Mouse (Mus musculus) kidney, adult 2 months (tissue): ENCODE results near the gene Ubxn10. TPM values are rescaled to one million over a fixed set of nuclear protein-coding genes. Genes with fewer than 3 reads are reported as not detected.

Experiments
- DNase-seq: peaks from one replicate; pipeline ENCODE4 v3.0.0; 2021
- H3K27ac ChIP-seq: fragments of 200-500 bp; 2 replicates; pipeline ENCODE4 v1.5.1; 2012; ENCODE audit warnings: low read depth, low read length, control low read depth, inconsistent platforms; ENCODE audit not compliant: insufficient read depth
- H3K27me3 ChIP-seq: fragments of 200-500 bp; replicated peaks from 2 replicates; pipeline ENCODE4 v1.6.1; 2012; ENCODE audit warnings: mild to moderate bottlenecking, moderate library complexity, low read length, inconsistent platforms; ENCODE audit not compliant: control insufficient read depth, insufficient read depth
- H3K36me3 ChIP-seq: fragments of 200-500 bp; 2 replicates; pipeline ENCODE4 v1.6.1; 2012; ENCODE audit warnings: mild to moderate bottlenecking, moderate library complexity, low read length, inconsistent platforms; ENCODE audit not compliant: control insufficient read depth, insufficient read depth
- H3K4me1 ChIP-seq: fragments of 200-500 bp; 2 replicates; pipeline ENCODE4 v1.6.1; 2011; ENCODE audit warnings: low read length; ENCODE audit not compliant: control insufficient read depth, insufficient read depth
- H3K4me3 ChIP-seq: fragments of 200-500 bp; 2 replicates; pipeline ENCODE4 v1.5.1; 2011; ENCODE audit warnings: mild to moderate bottlenecking, low read depth, low read length, control low read depth; ENCODE audit not compliant: insufficient read depth
- CTCF ChIP-seq: fragments of 200-500 bp; conservative IDR thresholded peaks from 2 replicates; pipeline ENCODE4 v1.5.1; 2011; ENCODE audit warnings: low read depth, mild to moderate bottlenecking, control low read depth, low read length, moderate library complexity, mixed read lengths; ENCODE audit not compliant: insufficient read depth, insufficient read length
- POLR2A ChIP-seq: fragments of 200-500 bp; IDR thresholded peaks from one replicate; pipeline ENCODE4 v1.6.1; 2011; ENCODE audit warnings: low read depth, low read length, control low read depth
- WGBS: fragments of 180-500 bp; shearing (Covaris S2); methylation state at CpG from one replicate; pipeline ENCODE4 v1.1.7; 2018; 5-methylcytosine and 5-hydroxymethylcytosine counted together
- polyA plus RNA-seq: library from polyadenylated mRNA; depleted of rRNA; stranded (reverse); fragments of >200 nt; gene quantifications from 2 replicates; pipeline ENCODE4 v1.2.3, GENCODE M21; 2012

Gene Ubxn10
- polyA plus RNA-seq, 1 experiment = 5.6 TPM

DNA sequence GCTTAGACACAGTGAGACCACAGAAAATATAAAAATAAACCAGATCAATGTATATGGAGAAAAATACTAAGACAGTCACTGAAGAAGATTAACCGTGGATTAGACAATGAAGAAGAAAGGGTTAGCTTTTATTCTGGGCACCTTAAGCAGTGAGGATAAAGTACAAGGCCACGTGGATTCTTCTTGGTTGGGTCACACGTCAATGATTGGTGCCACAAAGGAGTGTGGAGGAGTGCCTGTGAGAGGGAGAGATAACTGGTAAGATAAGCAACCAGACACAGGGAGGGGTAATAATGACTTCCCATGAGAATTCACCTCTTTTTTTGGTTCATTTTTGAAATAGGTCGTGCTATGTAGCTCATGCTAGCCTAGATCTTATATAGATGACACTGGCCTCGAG is 35.4 kb upstream of the Ubxn10 start:
- Histone ChIP-seq H3K4me3 (no peak overlapping the region), H3K4me1 (peaks cover 3% of the 10 kb centered on the region; the same call in 1 of the 2 replicates), H3K36me3 (no peaks in the 10 kb centered on the region), H3K27me3 (no peaks in the 10 kb centered on the region), H3K27ac (no peak overlapping the region)
- WGBS = 61% methylated on average over 5 of the region's 5 CpGs
- no peak for DNase-seq
- TF ChIP-seq POLR2A = no peak
- TF ChIP-seq CTCF = no peak

GRCm38 (mm10) chr4:138771970-138772369 is 35.0 kb upstream of the Ubxn10 start:
- TF ChIP-seq POLR2A (no peak), CTCF (no peak)
- peaks cover 3% of the 10 kb centered on the region; the same call in 1 of the 2 replicates for H3K4me1 ChIP-seq
- peak; percentile 53 for DNase-seq
- H3K27me3 ChIP-seq = no peaks in the 10 kb centered on the region
- no peak overlapping the region for H3K4me3 ChIP-seq
- 58% methylated on average over 10 of the region's 10 CpGs for WGBS
- H3K36me3 ChIP-seq = no peaks in the 10 kb centered on the region
- H3K27ac ChIP-seq = no peak overlapping the region

GRCm38 (mm10) chr4:138762266-138762665 is 25.3 kb upstream of the Ubxn10 start:
- WGBS = 58% methylated on average over 9 of the region's 9 CpGs
- no peaks in the 10 kb centered on the region for H3K4me1 ChIP-seq
- TF ChIP-seq POLR2A = no peak
- TF ChIP-seq CTCF = no peak
- no peak for DNase-seq
- H3K27ac ChIP-seq = no peak overlapping the region
- H3K27me3 ChIP-seq = no peaks in the 10 kb centered on the region
- no peak overlapping the region for H3K4me3 ChIP-seq
- H3K36me3 ChIP-seq = no peaks in the 10 kb centered on the region

DNA sequence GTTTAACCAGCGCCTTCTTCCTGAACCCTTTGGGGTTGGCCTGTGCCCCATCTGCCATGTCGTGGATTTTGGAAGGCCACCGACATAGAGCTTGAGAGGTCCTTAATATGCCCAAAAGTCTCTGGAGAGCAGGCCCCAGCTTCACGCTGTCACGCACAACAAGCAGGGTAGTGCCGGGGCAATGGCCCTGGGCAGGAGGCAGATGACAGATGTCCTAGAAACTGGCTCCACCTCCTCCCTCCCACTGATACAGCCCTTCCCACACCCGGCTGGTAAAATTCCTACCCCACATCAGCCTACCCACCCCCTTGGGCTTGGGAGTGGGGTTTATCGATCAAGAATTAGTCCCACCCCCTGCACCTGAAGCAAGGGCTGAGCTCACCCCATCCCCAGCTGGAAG is 20.4 kb upstream of the Ubxn10 start, which contains the start of gene Pla2g2f:
Gene Pla2g2f (minus strand): TSS at position 211 of the 400 bp plus-strand sequence.
- WGBS = 78% methylated on average over 8 of the region's 8 CpGs
- Histone ChIP-seq H3K36me3 (no peaks in the 10 kb centered on the region), H3K27ac (no peak within 1 kb of the TSS), H3K4me1 (no peaks in the 10 kb centered on the region), H3K27me3 (no peaks in the 10 kb centered on the region), H3K4me3 (no peak within 1 kb of the TSS)
- DNase-seq = no peak
- TF ChIP-seq CTCF (no peak), POLR2A (no peak)

DNA sequence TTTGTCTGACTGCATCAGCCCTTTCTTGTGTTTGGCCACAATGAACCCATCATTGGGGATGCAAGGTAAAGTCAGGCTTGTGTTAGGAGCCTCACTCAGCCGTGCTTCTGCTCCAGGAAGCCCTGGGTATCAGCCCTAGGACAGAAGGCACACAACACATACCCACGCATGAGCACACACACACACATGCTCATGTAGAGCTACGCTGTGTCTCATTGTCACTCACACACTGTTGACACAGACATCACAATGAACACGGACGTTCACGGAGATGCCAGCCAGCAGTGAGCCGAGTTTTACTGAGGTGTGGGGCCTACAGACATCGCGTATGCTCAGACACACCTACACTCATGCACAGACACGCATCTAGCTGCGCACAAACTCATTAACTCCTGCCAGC is 19.0 kb upstream of the Ubxn10 start:
- TF ChIP-seq CTCF (no peak), POLR2A (no peak)
- Histone ChIP-seq H3K36me3 (no peaks in the 10 kb centered on the region), H3K4me3 (no peak overlapping the region), H3K27ac (no peak overlapping the region), H3K4me1 (no peaks in the 10 kb centered on the region), H3K27me3 (no peaks in the 10 kb centered on the region)
- no peak for DNase-seq
- WGBS = 87% methylated on average over 11 of the region's 11 CpGs

GRCm38 (mm10) chr4:138755439-138755838 is 18.5 kb upstream of the Ubxn10 start:
- Histone ChIP-seq H3K36me3 (no peaks in the 10 kb centered on the region), H3K4me1 (no peaks in the 10 kb centered on the region), H3K27me3 (no peaks in the 10 kb centered on the region), H3K4me3 (no peak overlapping the region), H3K27ac (no peak overlapping the region)
- TF ChIP-seq CTCF (no peak), POLR2A (no peak)
- DNase-seq = no peak
- 71% methylated on average over 4 of the region's 4 CpGs for WGBS

DNA sequence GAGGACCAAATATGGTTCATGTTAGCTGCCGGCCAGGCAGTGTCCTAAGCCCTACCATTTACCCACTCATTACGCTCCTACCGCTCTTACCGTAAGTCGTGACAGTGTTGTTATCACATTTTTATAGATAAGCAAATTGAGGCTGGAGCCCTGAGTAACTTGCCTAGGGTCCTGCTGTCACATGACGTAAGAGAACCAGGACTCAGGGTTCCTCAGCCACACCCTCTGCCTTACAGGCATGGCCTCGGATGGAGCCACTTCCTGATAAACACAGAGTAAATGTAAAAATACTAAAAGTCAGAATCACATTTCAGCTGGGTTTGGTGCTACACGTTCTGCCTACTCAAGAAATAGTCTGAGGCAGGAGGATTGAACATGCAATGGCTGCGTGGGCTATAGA is 17.5 kb upstream of the Ubxn10 start:
- Histone ChIP-seq H3K4me1 (no peaks in the 10 kb centered on the region), H3K27ac (no peak overlapping the region), H3K4me3 (no peak overlapping the region), H3K36me3 (no peaks in the 10 kb centered on the region), H3K27me3 (no peaks in the 10 kb centered on the region)
- 86% methylated on average over 9 of the region's 9 CpGs for WGBS
- TF ChIP-seq POLR2A (no peak), CTCF (no peak)
- no peak for DNase-seq
